Mouse (Mus musculus): ENCODE results near the gene Cpe.

Gene Cpe

GRCm38 (mm10) chr8:64575001-64575400 is 117.9 kb downstream of the Cpe start:
- DNase-seq (ENCODE audit: inconsistent ontology term): no peak

GRCm38 (mm10) chr8:64548054-64548850 is 144.6 kb downstream of the Cpe start:
- peak; percentile 52 for DNase-seq (ENCODE audit: inconsistent ontology term)

- peak; percentile 44 for DNase-seq (ENCODE audit: inconsistent ontology term)
Observed at GRCm38 (mm10) chr8:64543441-64543840, 149.4 kb downstream of the Cpe start.

All from Muller cell, postnatal 12 days (primary cell).